Mouse (Mus musculus) kidney, adult 18-20 months (tissue): ENCODE data around the gene BC034090.
"Not testable (repeated sequence)": the region's sequence is repeated elsewhere in the genome, so short reads cannot be mapped to it uniquely, and the experiment has no call there.

Experiments used
- DNase-seq: peaks from one replicate; pipeline ENCODE4 v3.0.0; 2021

Gene BC034090

GRCm38 (mm10) chr1:155184191-155184590 is 60.1 kb downstream of the BC034090 start:
- DNase-seq: no peak

GRCm38 (mm10) chr1:155178192-155178924 is 65.9 kb downstream of the BC034090 start:
- no peak for DNase-seq

GRCm38 (mm10) chr1:155174424-155174823 is 69.8 kb downstream of the BC034090 start:
- DNase-seq: no peak

DNA sequence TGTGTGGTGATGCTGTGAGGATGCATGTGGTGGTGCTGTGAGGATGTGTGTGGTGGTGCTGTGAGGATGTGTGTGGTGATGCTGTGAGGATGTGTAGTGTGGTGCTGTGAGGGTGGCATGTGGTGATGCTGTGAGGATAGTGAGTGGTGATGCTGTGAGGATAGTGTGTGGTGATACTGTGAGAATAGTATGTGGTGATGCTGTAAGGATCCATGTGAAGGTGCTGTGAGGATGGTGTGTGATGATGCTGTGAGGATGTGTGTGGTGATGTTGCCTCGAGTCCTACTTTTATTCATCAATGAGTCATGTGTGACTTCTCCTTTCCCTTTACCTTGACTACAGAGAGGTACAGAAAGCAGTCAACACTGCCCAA is 70.6 kb downstream of the BC034090 start:
- not testable (repeated sequence) for DNase-seq

DNA sequence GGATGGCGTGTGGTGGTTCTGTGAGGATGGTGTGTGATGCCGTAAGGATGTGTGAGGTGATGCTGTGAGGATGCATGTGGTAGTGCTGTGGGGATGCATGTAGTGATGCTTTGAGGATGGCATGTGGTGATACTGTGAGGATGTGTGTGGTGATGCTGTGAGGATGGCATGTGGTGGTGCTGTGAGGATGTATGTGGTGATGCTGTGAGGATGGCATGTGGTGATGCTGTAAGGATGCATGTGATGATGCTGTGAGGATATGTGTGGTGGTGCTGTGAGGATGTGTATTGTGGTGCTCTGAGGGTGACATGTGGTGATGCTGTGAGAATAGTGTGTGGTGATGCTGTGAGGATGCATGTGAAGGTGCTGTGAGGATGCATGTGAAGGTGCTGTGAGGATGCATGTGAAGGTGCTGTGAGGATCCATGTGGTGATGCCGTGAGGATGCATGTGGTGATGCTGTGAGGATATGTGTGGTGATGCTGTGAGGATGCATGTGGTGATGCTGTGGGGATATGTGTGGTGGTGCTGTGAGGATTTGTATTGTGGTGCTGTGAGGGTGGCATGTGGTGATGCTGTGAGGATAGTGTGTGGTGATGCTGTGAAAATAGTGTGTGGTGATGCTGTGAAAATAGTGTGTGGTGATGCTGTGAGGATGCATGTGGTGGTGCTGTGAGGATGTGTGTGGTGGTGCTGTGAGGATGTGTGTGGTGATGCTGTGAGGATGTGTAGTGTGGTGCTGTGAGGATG is 71.2 kb downstream of the BC034090 start:
- no peak for DNase-seq

GRCm38 (mm10) chr1:155169935-155170334 is 74.3 kb downstream of the BC034090 start:
- no peak for DNase-seq

DNA sequence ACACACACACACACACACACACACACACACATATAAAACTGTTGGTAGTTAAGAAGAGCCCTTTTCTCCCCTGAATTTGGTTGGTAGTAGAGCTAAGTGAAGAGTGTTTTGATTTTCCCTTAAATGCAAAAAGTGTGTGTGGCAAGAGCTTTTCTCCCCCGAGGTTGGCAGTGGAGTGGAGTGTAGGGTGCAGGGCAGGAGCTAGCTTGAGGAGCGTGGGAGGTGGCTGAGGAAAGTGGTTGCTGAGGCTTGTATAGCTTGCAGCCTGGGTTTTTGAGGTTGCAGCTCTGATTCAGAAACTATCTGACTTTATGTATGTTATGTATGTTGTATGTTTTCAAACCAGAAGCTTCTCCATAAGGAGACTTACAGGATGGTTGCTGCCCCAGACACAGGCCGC is 76.8 kb downstream of the BC034090 start:
- DNase-seq: no peak
